Mouse (Mus musculus): ENCODE data around the gene Gm20388. TPM values are rescaled to one million over a fixed set of nuclear protein-coding genes. Genes with fewer than 3 reads are reported as not detected.
A peak's percentile ranks its signal among the peaks of the same experiment; 100 is the strongest.

Gm20388 gene
- total and polyA plus RNA-seq, 2 experiments from 2014 or later = 51.3 TPM; not detected in 1

DNA sequence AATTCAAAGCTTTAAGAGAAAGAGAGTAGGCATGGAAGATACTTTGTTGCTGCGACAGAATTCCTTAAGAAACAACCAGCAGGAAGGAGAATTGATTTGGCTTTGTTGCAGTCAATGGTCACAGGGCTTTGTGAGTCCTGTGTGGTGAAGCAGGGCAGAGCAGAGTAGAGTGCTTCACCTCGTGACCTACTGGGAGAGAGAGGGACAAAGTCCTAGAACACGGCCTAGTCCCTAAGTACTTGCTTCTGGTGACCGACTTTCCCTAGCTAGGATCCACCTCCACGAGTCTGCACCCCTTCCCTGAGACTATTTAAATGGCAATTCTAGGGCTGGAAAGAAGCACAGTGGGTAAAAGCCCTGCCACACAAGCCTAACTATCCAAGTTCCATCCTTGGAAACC, 3419.3 kb downstream of the Gm20388 start:
- H3K4me3 ChIP-seq (ENCODE audit: low read depth, low read length) = no peak overlapping the region
- ATAC-seq (no peak), DNase-seq (no peak)
- H3K9ac ChIP-seq = no peak overlapping the region
- no peak overlapping the region for H3K4me2 ChIP-seq (ENCODE audit: low read depth)
- TF ChIP-seq CTCF (IDR thresholded peaks at IDR 0.05; ENCODE audit: low read depth) = no peak
- no peaks in the 10 kb centered on the region for H3K9me3 ChIP-seq (ENCODE audit: low read length)
- H3K27ac ChIP-seq (ENCODE audit: low read depth, low read length) = no peak overlapping the region
- peaks cover 8% of the 10 kb centered on the region for H3K4me1 ChIP-seq (ENCODE audit: insufficient read depth)
- no peaks in the 10 kb centered on the region for H3K27me3 ChIP-seq (ENCODE audit: insufficient read depth, low read length)
- no peaks in the 10 kb centered on the region for H3K36me3 ChIP-seq (ENCODE audit: insufficient read depth)
- WGBS = 70% methylated on average over 5 of the region's 5 CpGs

DNA sequence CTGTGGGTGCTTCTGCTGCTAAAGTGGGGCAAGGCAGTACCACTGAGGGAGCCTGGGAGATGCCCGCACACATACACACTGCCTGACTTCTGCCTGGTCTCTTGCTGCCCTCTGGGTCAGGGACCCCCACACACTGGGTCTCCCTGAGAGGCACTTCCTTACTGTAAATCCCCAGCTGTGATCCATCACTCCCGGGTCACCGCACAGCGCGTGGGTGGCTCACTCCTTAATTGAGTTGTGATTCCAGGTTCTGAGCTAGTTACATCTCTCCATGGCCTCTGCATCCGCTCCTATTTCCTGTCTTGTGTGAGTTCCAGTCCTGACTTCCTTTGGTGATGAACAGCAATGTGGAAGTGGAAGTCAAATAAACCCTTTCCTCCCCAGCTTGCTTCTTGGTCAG, 3420.1 kb downstream of the Gm20388 start:
- no peaks in the 10 kb centered on the region for H3K36me3 ChIP-seq (ENCODE audit: insufficient read depth)
- H3K4me1 ChIP-seq (ENCODE audit: insufficient read depth) = peaks cover 8% of the 10 kb centered on the region
- H3K4me3 ChIP-seq (ENCODE audit: low read depth, low read length) = no peak overlapping the region
- 86% methylated on average over 6 of the region's 6 CpGs for WGBS
- TF ChIP-seq CTCF (IDR thresholded peaks at IDR 0.05; ENCODE audit: low read depth) = no peak
- no peak overlapping the region for H3K27ac ChIP-seq (ENCODE audit: low read depth, low read length)
- no peaks in the 10 kb centered on the region for H3K9me3 ChIP-seq (ENCODE audit: low read length)
- DNase-seq = no peak
- H3K9ac ChIP-seq = no peak overlapping the region
- ATAC-seq = no peak
- H3K4me2 ChIP-seq (ENCODE audit: low read depth) = no peak overlapping the region
- H3K27me3 ChIP-seq (ENCODE audit: insufficient read depth, low read length) = no peaks in the 10 kb centered on the region

GRCm38 (mm10) chr8:123331301-123331700, 3420.7 kb downstream of the Gm20388 start:
- no peaks in the 10 kb centered on the region for H3K27me3 ChIP-seq (ENCODE audit: insufficient read depth, low read length)
- no peaks in the 10 kb centered on the region for H3K9me3 ChIP-seq (ENCODE audit: low read length)
- H3K27ac ChIP-seq (ENCODE audit: low read depth, low read length) = peak overlapping the region; percentile 90
- no peak for TF ChIP-seq CTCF (IDR thresholded peaks at IDR 0.05; ENCODE audit: low read depth)
- H3K36me3 ChIP-seq (ENCODE audit: insufficient read depth) = no peaks in the 10 kb centered on the region
- peak overlapping the region; percentile 65 for H3K4me2 ChIP-seq (ENCODE audit: low read depth)
- peaks cover 8% of the 10 kb centered on the region for H3K4me1 ChIP-seq (ENCODE audit: insufficient read depth)
- DNase-seq (no peak), ATAC-seq (no peak)
- H3K9ac ChIP-seq = peak overlapping the region; percentile 70; the same call in 1 of the 2 replicates
- 73% methylated on average over 2 of the region's 2 CpGs for WGBS
- H3K4me3 ChIP-seq (ENCODE audit: low read depth, low read length) = peak overlapping the region; percentile 81

GRCm38 (mm10) chr8:123331810-123332209, 3421.2 kb downstream of the Gm20388 start:
- H3K36me3 ChIP-seq (ENCODE audit: insufficient read depth) = no peaks in the 10 kb centered on the region
- no peaks in the 10 kb centered on the region for H3K9me3 ChIP-seq (ENCODE audit: low read length)
- H3K4me1 ChIP-seq (ENCODE audit: insufficient read depth) = peaks cover 8% of the 10 kb centered on the region
- peak overlapping the region; percentile 81 for H3K4me3 ChIP-seq (ENCODE audit: low read depth, low read length)
- peak; percentile 34 for ATAC-seq
- peak overlapping the region; percentile 65 for H3K4me2 ChIP-seq (ENCODE audit: low read depth)
- no peaks in the 10 kb centered on the region for H3K27me3 ChIP-seq (ENCODE audit: insufficient read depth, low read length)
- H3K27ac ChIP-seq (ENCODE audit: low read depth, low read length) = peak overlapping the region; percentile 90
- H3K9ac ChIP-seq = peak overlapping the region; percentile 70
- no peak for DNase-seq
- TF ChIP-seq CTCF (IDR thresholded peaks at IDR 0.05; ENCODE audit: low read depth) = no peak
- WGBS = 20% methylated on average over 8 of the region's 8 CpGs

DNA sequence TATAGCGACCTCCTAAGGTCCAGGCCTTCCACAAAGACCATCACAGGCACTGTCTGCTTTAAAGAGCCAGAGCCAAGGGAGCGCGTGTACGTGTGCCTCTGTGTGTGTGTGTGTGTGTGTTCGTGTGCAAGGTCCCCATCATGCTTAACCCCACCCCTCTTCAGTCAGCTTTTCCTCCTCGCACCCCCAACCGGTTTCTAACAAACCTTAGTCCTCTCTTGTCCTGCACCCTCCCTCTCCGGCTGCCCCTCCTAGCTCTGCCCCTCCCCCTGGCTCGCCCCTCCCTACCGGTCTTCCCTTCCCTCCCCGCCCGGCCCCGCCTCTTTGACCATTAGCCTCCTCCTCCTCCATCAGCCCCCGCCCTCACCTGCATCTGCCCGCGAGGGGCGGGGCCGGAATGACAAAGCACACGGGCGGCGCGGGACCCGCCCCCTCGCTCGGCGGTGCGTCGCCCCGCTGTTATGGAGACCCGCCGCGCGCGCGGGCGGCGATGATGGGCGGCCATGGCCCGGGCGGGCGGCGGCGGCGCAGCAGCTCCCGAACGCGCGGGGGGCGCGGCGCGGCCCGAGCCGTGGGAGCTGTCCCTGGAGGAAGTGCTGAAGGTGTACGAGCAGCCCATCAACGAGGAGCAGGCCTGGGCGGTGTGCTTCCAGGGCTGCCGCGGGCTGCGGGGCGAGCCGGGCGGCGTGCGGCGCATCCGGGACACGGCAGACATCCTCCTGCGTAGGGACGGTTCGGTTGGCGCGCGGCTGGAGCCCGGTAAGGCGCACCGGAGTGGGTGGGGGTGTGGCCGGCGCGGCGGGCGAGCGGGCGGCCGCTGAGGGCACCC, 3421.8 kb downstream of the Gm20388 start, which contains the start of gene Spire2:
Spire2 (plus strand) TSS at position 452 of the 829 bp plus-strand sequence.
- H3K4me2 ChIP-seq (ENCODE audit: low read depth) = peak within 1 kb of the TSS; percentile 65
- ATAC-seq (peak; percentile 88), DNase-seq (peak; percentile 89)
- H3K27ac ChIP-seq (ENCODE audit: low read depth, low read length) = peak within 1 kb of the TSS; percentile 90
- 3% methylated on average over 72 of the region's 85 CpGs for WGBS
- TF ChIP-seq CTCF (IDR thresholded peaks at IDR 0.05; ENCODE audit: low read depth) = no peak
- peak within 1 kb of the TSS; percentile 70 for H3K9ac ChIP-seq
- peak within 1 kb of the TSS; percentile 81 for H3K4me3 ChIP-seq (ENCODE audit: low read depth, low read length)
- peaks cover 8% of the 10 kb centered on the region for H3K4me1 ChIP-seq (ENCODE audit: insufficient read depth)
- H3K9me3 ChIP-seq (ENCODE audit: low read length) = no peaks in the 10 kb centered on the region
- no peaks in the 10 kb centered on the region for H3K36me3 ChIP-seq (ENCODE audit: insufficient read depth)
- H3K27me3 ChIP-seq (ENCODE audit: insufficient read depth, low read length) = no peaks in the 10 kb centered on the region

DNA sequence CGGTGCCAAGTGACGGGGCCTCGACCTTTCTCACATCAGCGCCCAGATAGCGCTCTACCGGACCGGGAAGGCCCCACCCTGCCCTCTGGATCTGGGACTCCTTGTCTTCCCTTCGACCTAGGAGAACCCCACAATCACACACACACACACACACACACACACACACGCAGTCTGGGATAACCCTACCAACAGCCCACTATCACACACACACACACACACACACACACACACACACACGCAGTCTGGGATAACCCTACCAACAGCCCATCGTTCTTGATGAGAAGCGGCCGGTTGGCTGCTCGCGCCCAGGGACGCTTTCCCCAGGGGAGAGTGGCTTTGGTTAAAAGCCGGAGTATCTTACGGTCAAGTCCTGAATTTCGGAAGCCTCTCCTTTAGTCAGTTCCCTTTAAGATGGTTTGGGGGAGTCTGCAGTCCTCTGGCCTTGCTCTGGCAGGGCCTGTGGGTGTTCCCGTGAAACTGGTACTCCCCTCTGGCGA, 3422.5 kb downstream of the Gm20388 start:
- Histone ChIP-seq H3K27me3 (ENCODE audit: insufficient read depth, low read length) (no peaks in the 10 kb centered on the region), H3K4me3 (ENCODE audit: low read depth, low read length) (peak overlapping the region; percentile 81), H3K4me2 (ENCODE audit: low read depth) (peak overlapping the region; percentile 65), H3K9ac (peak overlapping the region; percentile 70), H3K27ac (ENCODE audit: low read depth, low read length) (peak overlapping the region; percentile 90), H3K4me1 (ENCODE audit: insufficient read depth) (peaks cover 8% of the 10 kb centered on the region), H3K36me3 (ENCODE audit: insufficient read depth) (no peaks in the 10 kb centered on the region), H3K9me3 (ENCODE audit: low read length) (no peaks in the 10 kb centered on the region)
- 2% methylated on average over 21 of the region's 21 CpGs for WGBS
- no peak for TF ChIP-seq CTCF (IDR thresholded peaks at IDR 0.05; ENCODE audit: low read depth)
- ATAC-seq (peak; percentile 54), DNase-seq (peak; percentile 60)

DNA sequence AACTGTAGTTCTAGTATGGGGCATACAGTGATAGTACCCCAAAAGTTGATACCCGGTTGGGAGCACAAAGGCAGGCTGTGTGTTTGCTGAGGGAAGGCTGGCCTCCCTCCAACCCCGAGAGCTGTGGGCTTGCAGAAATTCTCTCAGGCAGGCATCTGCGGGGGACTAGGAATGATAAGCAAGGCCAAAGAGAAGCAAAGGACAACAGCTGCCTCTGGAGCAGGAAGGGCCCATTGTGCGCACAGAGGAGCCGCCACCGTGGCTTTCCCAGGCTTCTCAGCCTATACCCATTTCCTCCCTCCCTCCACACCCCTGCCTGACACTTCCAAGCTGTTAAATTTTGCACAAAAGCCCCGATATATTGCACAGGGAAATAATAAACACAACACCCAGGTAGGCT, 3423.2 kb downstream of the Gm20388 start:
- no peaks in the 10 kb centered on the region for H3K9me3 ChIP-seq (ENCODE audit: low read length)
- H3K4me3 ChIP-seq (ENCODE audit: low read depth, low read length) = peak overlapping the region; percentile 81
- peaks cover 8% of the 10 kb centered on the region for H3K4me1 ChIP-seq (ENCODE audit: insufficient read depth)
- TF ChIP-seq CTCF (IDR thresholded peaks at IDR 0.05; ENCODE audit: low read depth) = no peak
- H3K27ac ChIP-seq (ENCODE audit: low read depth, low read length) = peak overlapping the region; percentile 57
- DNase-seq = peak; percentile 30
- H3K36me3 ChIP-seq (ENCODE audit: insufficient read depth) = no peaks in the 10 kb centered on the region
- H3K9ac ChIP-seq = peak overlapping the region; percentile 70
- ATAC-seq = no peak
- peak overlapping the region; percentile 65 for H3K4me2 ChIP-seq (ENCODE audit: low read depth)
- 2% methylated on average over 7 of the region's 7 CpGs for WGBS
- H3K27me3 ChIP-seq (ENCODE audit: insufficient read depth, low read length) = no peaks in the 10 kb centered on the region

Data from forebrain, postnatal 0 days (tissue).